Mouse (Mus musculus): Measurements from ENCODE around the gene Igfbp7.

The Igfbp7 gene

GRCm38 (mm10) chr5:77378027-77378426 is 29.8 kb downstream of the Igfbp7 start:
- DNase-seq, result no peak

- DNase-seq, result no peak
Measured at GRCm38 (mm10) chr5:77375546-77375945, 32.3 kb downstream of the Igfbp7 start.

GRCm38 (mm10) chr5:77374945-77375344 is 32.9 kb downstream of the Igfbp7 start:
- no peak for DNase-seq

- no peak for DNase-seq
Measured at GRCm38 (mm10) chr5:77372778-77373177, 35.1 kb downstream of the Igfbp7 start.

GRCm38 (mm10) chr5:77372242-77372641 is 35.6 kb downstream of the Igfbp7 start:
- no peak for DNase-seq

- DNase-seq, result no peak
Measured at GRCm38 (mm10) chr5:77370378-77370892, 37.4 kb downstream of the Igfbp7 start.

GRCm38 (mm10) chr5:77369394-77369793 is 38.4 kb downstream of the Igfbp7 start:
- DNase-seq, result no peak

GRCm38 (mm10) chr5:77368194-77368593 is 39.6 kb downstream of the Igfbp7 start:
- no peak for DNase-seq

- DNase-seq, result no peak
Measured at GRCm38 (mm10) chr5:77367682-77368081, 40.2 kb downstream of the Igfbp7 start.

- DNase-seq, result no peak
Measured at GRCm38 (mm10) chr5:77367145-77367544, 40.7 kb downstream of the Igfbp7 start.

GRCm38 (mm10) chr5:77366313-77366712 is 41.5 kb downstream of the Igfbp7 start:
- no peak for DNase-seq

- DNase-seq, result no peak
Measured at GRCm38 (mm10) chr5:77364443-77365038, 43.3 kb downstream of the Igfbp7 start.

- DNase-seq, result no peak
Measured at GRCm38 (mm10) chr5:77363650-77364049, 44.2 kb downstream of the Igfbp7 start.

GRCm38 (mm10) chr5:77362120-77362519 is 45.7 kb downstream of the Igfbp7 start:
- no peak for DNase-seq

GRCm38 (mm10) chr5:77361006-77361405 is 46.8 kb downstream of the Igfbp7 start:
- no peak for DNase-seq

GRCm38 (mm10) chr5:77359971-77360370 is 47.9 kb downstream of the Igfbp7 start:
- no peak for DNase-seq

- no peak for DNase-seq
Measured at GRCm38 (mm10) chr5:77358347-77358746, 49.5 kb downstream of the Igfbp7 start.

- no peak for DNase-seq
Measured at GRCm38 (mm10) chr5:77357405-77358149, 50.3 kb downstream of the Igfbp7 start.

GRCm38 (mm10) chr5:77355307-77356265 is 52.3 kb downstream of the Igfbp7 start:
- no peak for DNase-seq

- DNase-seq, result peak; percentile 71
Measured at GRCm38 (mm10) chr5:77354361-77354787, 53.5 kb downstream of the Igfbp7 start.

GRCm38 (mm10) chr5:77351691-77352090 is 56.1 kb downstream of the Igfbp7 start:
- no peak for DNase-seq

- DNase-seq, result no peak
Measured at GRCm38 (mm10) chr5:77349971-77350658, 57.7 kb downstream of the Igfbp7 start.

GRCm38 (mm10) chr5:77348901-77349300 is 58.9 kb downstream of the Igfbp7 start:
- DNase-seq, result no peak
